Mouse (Mus musculus) neural tube, embryonic 12.5 days (tissue): ENCODE measurements around the gene Pcnp. TPM values are rescaled to one million over a fixed set of nuclear protein-coding genes. Genes with fewer than 3 reads are reported as not detected.

Experiments used
- ATAC-seq: fragments of 200-750 bp; cut with Nextera tagmentation; 2 replicates; pipeline ENCODE4 v1.8.0; 2017; ENCODE audit warnings: low read depth, mild to moderate bottlenecking, moderate TSS enrichment, moderate library complexity; ENCODE audit not compliant: low FRiP score
- H3K27ac ChIP-seq: fragments of 300-500 bp; sonication (generic); 2 replicates; pipeline ENCODE4 v1.5.1; 2016
- H3K27me3 ChIP-seq: fragments of 300-500 bp; sonication (generic); replicated peaks from 2 replicates; pipeline ENCODE4 v1.6.1; 2016; ENCODE audit warnings: mild to moderate bottlenecking
- H3K36me3 ChIP-seq: fragments of 300-500 bp; sonication (generic); 2 replicates; pipeline ENCODE4 v1.6.1; 2016; ENCODE audit warnings: mild to moderate bottlenecking
- H3K4me1 ChIP-seq: fragments of 300-500 bp; sonication (generic); 2 replicates; pipeline ENCODE4 v1.6.1; 2016
- H3K4me2 ChIP-seq: fragments of 300-500 bp; sonication (generic); replicated peaks from 2 replicates; pipeline ENCODE4 v1.6.1; 2016; ENCODE audit warnings: mild to moderate bottlenecking
- H3K4me3 ChIP-seq: fragments of 300-500 bp; sonication (generic); 2 replicates; pipeline ENCODE4 v1.5.1; 2016
- H3K9ac ChIP-seq: fragments of 300-500 bp; sonication (generic); 2 replicates; pipeline ENCODE4 v1.6.1; 2016; ENCODE audit warnings: mild to moderate bottlenecking
- H3K9me3 ChIP-seq: fragments of 300-500 bp; sonication (generic); 2 replicates; pipeline ENCODE4 v1.6.1; 2016; ENCODE audit warnings: mild to moderate bottlenecking
- WGBS: fragments of 180-500 bp; shearing (Covaris S2); methylation state at CpG from one replicate; pipeline ENCODE4 v1.1.7; 2016; 5-methylcytosine and 5-hydroxymethylcytosine counted together
- polyA plus RNA-seq: library from polyadenylated mRNA; unstranded; fragments of >200 nt; fragmentation: Nextera tagmentation; extraction: Ambion mirVana; gene quantifications from 2 replicates; pipeline ENCODE4 v1.2.1, GENCODE M21; 2016

Gene Pcnp
- polyA plus RNA-seq, 1 experiment from 2014 or later, result 270 TPM

DNA sequence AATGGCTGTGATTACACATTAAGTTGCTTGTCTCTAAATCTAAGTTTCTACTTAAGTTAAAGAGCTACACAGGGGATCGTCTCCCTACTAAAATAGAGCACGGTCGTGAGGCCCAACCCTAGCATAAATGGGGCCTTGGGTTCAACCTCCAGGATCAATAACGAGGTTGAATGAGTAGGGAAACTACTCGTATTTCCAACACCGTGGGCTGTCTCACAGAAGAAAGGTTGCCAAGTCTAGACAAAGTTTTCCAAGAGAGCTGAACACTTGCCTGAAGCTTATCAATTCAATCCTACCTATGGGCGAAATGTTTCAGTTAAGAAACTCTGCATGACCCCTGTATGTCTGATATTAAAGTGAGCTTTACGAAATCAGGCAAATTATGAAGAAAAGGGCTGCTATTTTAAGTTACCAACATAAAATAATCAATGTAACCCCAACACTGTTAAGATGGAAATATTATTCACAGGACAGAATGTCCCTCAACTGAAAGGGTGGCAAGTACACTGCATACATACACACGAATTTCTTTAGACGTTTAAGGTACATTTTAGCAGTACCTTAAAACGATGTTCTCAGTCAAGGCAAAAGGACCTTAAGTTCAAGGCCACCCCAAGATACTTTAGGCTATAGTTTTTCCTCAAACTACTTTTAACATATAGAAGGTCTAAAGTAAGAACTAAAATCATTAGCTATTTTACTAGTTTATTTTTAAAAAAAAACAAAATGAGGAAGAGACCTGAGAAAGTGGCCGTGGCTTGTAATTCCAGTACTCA is 1.5 kb downstream of the Pcnp start:
- Histone ChIP-seq H3K4me3 (peak overlapping the region; percentile 80), H3K36me3 (peaks cover 11% of the 10 kb centered on the region), H3K4me2 (peak overlapping the region; percentile 66), H3K9me3 (no peaks in the 10 kb centered on the region), H3K9ac (peak overlapping the region; percentile 95), H3K27me3 (no peaks in the 10 kb centered on the region), H3K27ac (no peak overlapping the region), H3K4me1 (peaks cover 17% of the 10 kb centered on the region)
- WGBS, result 53% methylated on average over 12 of the region's 12 CpGs
- no peak for ATAC-seq

DNA sequence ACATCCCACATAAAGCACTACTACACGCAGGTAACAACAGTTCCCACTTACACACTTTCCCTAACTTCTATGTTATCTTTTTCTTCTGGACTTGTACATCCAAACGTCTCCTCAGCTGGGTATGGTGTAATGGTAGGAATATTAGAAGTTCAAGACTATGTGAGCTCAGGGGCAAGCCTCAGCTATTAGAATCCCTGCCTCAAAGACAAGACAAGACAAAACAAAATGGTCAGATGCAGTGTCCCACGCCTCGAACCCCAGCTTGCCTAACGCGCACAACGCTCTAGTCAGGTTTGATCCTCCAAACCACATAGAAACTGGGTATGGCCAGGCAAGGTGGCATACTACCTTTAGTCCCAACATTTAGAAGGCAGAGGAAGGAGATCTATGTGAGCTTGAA is 9.9 kb downstream of the Pcnp start:
- Histone ChIP-seq H3K27me3 (no peaks in the 10 kb centered on the region), H3K36me3 (peaks cover 42% of the 10 kb centered on the region), H3K4me2 (no peak overlapping the region), H3K27ac (no peak overlapping the region), H3K9ac (no peak overlapping the region), H3K4me1 (no peaks in the 10 kb centered on the region), H3K9me3 (no peaks in the 10 kb centered on the region), H3K4me3 (no peak overlapping the region)
- WGBS, result 92% methylated on average over 7 of the region's 7 CpGs
- no peak for ATAC-seq

DNA sequence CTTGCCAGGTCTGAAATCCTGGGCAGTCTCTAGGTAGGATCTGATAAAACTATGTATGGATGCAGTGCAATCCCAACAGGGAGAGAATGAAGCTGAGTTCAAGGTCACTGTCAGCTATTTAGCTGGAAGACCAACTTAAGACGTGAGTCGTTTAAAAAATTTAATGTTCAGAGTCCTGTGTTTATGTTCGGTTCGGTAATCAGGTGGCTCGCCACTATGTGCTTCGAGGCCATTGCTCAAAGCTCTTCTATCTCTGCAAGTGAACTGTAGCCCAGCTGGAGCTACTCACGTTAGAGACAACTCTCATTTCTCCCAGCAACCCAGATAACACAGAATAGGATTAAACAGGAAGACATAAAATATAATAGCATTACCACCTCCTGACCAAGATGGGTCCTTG is 15.5 kb downstream of the Pcnp start:
- Histone ChIP-seq H3K4me3 (no peak overlapping the region), H3K4me1 (no peaks in the 10 kb centered on the region), H3K36me3 (peaks cover 34% of the 10 kb centered on the region), H3K27ac (no peak overlapping the region), H3K9me3 (no peaks in the 10 kb centered on the region), H3K27me3 (no peaks in the 10 kb centered on the region), H3K9ac (no peak overlapping the region), H3K4me2 (no peak overlapping the region)
- WGBS, result 89% methylated on average over 7 of the region's 7 CpGs
- no peak for ATAC-seq

DNA sequence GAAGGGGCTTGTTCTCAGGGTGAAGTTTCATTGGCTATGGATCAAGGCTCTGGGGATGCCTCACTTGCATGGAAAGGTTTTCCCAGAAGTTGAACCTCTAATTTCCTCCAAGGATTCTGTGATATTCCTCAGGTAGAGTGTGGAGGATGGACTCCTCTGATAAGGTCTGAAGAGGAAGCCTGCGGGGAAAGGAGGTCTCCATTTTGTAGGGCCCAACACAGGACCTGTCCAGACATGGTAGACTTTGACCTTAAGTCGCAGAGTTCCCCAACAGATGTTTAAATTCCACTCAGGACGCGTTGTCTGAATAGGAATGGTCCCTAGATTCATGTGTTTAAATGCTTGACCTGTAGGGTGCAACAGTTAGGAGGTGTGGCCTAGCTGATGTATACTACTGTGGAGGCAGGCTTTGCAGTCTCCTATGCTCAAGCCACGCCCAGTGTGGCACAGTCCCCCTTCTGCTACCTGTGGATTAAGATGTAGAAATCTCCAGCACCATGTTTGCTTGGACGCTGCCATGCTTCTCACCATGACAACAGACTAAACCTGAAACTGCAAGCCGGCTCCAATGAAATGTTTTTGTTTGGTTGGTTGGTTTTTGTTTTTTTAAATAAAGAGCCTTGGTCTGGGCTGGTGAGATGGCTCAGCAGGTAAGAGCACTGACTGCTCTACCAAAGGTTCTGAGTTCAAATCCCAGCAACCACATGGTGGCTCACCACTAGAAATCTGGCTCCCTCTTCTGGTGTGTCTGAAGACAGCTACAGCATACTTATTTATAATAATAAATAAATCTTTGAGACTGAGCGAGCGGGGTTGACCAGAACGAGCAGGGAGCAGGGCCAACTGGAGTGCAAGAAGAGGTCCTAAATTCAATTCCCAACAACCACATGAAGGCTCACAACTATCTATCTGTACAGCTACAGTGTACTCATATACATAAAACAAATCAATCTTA is 16.5 kb downstream of the Pcnp start:
- Histone ChIP-seq H3K9ac (no peak overlapping the region), H3K27me3 (no peaks in the 10 kb centered on the region), H3K4me2 (no peak overlapping the region), H3K9me3 (no peaks in the 10 kb centered on the region), H3K4me3 (no peak overlapping the region), H3K36me3 (peaks cover 25% of the 10 kb centered on the region), H3K27ac (no peak overlapping the region), H3K4me1 (no peaks in the 10 kb centered on the region)
- no peak for ATAC-seq
- WGBS, result 91% methylated on average over 10 of the region's 10 CpGs

DNA sequence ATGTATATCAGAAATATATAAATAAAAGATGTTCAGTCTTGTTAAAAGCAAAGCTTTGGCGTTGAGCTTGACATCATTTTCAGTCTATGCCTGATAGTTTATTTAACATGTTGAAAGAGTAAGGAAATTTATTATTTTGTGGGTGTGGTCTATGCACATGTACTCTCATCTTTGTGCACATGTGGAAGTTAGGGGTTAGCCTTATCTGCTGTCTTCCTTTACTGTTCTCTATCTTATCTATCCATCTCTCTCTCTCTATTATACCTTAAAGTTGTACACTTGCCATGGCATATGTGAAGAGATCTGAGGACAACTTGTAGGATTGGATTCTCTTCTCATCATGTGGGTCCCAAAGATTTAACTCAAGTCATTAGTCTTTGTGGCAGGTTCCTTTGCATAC is 20.7 kb downstream of the Pcnp start:
- H3K9me3 ChIP-seq, result no peaks in the 10 kb centered on the region
- peaks cover 35% of the 10 kb centered on the region for H3K36me3 ChIP-seq
- H3K9ac ChIP-seq, result no peak overlapping the region
- H3K27ac ChIP-seq, result no peak overlapping the region
- ATAC-seq, result no peak
- H3K4me1 ChIP-seq, result no peaks in the 10 kb centered on the region
- 91% methylated on average over 1 of the region's 1 CpGs for WGBS
- no peaks in the 10 kb centered on the region for H3K27me3 ChIP-seq
- no peak overlapping the region for H3K4me2 ChIP-seq
- H3K4me3 ChIP-seq, result no peak overlapping the region

DNA sequence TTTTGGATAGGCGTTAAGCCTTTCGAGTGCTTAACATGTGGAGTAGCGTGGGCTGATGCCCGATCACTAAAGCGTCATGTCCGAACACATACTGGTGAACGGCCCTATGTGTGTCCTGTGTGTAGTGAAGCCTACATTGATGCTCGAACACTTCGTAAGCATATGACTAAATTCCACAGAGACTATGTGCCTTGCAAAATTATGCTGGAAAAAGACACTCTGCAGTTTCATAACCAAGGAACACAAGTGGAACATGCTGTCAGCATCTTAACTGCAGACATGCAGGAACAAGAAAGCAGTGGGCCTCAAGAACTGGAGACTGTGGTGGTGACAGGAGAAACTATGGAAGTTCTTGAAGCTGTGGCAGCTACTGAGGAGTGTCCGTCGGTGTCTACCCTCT is 22.7 kb downstream of the Pcnp start:
- no peak overlapping the region for H3K4me2 ChIP-seq
- no peak for ATAC-seq
- H3K27ac ChIP-seq, result no peak overlapping the region
- no peaks in the 10 kb centered on the region for H3K9me3 ChIP-seq
- H3K4me1 ChIP-seq, result no peaks in the 10 kb centered on the region
- 95% methylated on average over 11 of the region's 11 CpGs for WGBS
- peaks cover 47% of the 10 kb centered on the region for H3K36me3 ChIP-seq
- no peak overlapping the region for H3K9ac ChIP-seq
- no peak overlapping the region for H3K4me3 ChIP-seq
- no peaks in the 10 kb centered on the region for H3K27me3 ChIP-seq

DNA sequence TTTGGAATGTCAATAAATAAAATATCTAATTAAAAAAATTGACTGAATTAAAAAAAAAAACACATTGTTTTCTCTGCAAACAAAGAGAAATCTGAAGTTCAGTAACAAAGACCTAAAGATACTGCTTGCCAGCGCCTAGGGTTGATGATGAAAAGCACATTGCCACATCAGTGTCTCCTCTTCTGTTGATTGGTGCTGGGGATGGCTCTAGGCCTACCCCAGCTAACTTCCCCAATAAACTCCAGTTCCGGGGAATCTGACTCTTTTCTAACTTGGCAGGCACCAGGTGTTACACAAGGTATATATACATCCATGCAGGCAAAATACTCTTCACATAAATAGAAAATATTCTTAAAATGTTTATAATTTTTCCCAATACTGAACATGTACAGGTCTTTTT is 35.3 kb downstream of the Pcnp start:
- Histone ChIP-seq H3K36me3 (peaks cover 42% of the 10 kb centered on the region), H3K4me2 (no peak overlapping the region), H3K4me3 (no peak overlapping the region), H3K4me1 (no peaks in the 10 kb centered on the region), H3K9me3 (no peaks in the 10 kb centered on the region), H3K9ac (no peak overlapping the region), H3K27me3 (no peaks in the 10 kb centered on the region), H3K27ac (no peak overlapping the region)
- ATAC-seq, result no peak
- 96% methylated on average over 2 of the region's 2 CpGs for WGBS

DNA sequence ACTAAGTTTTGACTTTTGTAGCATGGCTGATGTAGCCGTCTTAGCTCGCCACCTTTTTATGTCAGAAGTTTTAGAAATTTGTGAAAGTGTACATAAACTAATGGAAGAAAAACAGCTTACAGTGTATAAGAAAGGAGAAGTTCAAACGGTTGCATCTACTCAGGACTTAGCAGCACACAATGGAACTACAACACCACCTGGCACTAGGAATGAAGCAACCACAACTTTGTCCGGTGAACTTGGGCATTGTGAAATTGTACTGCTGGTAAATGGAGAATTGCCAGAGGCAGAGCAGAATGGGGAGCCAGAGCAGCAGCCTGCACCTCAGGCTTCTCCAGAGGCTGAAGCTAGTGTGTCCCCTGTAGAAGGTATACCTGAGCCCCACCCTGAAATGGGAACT is 39.2 kb downstream of the Pcnp start:
- Histone ChIP-seq H3K27me3 (no peaks in the 10 kb centered on the region), H3K4me2 (no peak overlapping the region), H3K4me1 (no peaks in the 10 kb centered on the region), H3K27ac (no peak overlapping the region), H3K9me3 (no peaks in the 10 kb centered on the region), H3K9ac (no peak overlapping the region), H3K4me3 (no peak overlapping the region), H3K36me3 (peaks cover 36% of the 10 kb centered on the region)
- WGBS, result 94% methylated on average over 4 of the region's 4 CpGs
- no peak for ATAC-seq

DNA sequence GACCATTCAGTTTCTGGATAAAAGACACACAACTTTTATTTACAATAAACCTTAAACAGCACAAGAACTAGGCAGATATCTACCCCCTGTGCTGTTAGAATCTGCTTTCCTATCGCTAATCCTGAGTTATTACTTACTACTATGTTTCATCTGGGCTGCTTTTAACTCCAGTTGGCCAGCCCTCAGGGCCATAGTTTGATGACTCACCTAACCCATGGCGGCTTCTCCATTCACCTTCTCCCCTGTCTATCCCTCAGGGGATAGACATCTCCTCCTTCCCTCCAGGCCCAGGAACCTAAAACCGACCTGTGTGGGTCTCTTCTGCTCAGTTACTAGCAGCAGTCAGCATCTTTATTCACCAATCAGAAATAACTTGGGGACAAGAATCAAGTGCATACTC is 43.5 kb downstream of the Pcnp start:
- WGBS, result 94% methylated on average over 3 of the region's 3 CpGs
- no peak for ATAC-seq
- Histone ChIP-seq H3K27ac (no peak overlapping the region), H3K36me3 (peaks cover 18% of the 10 kb centered on the region), H3K4me1 (no peaks in the 10 kb centered on the region), H3K9me3 (no peaks in the 10 kb centered on the region), H3K9ac (no peak overlapping the region), H3K27me3 (no peaks in the 10 kb centered on the region), H3K4me3 (no peak overlapping the region), H3K4me2 (no peak overlapping the region)

DNA sequence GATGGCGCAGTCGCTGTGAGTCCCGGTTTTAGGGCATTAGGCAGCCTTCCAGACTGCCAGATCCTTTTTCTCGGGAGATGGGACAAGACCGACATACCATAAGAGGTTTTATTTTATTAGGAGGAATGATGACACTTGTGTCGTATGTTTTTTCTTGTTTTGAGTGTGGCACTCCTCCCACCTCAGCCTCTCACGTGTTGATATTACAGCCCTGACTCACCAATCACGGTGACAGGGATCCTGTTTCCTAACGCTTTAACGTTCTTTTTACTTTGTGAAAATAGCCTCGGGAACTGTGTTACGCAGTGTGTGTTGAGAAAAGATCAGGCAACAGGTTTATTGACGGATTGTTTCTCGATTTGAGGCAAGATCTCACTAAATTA is 54.6 kb downstream of the Pcnp start:
- ATAC-seq, result no peak
- Histone ChIP-seq H3K27ac (peak overlapping the region; percentile 70), H3K4me1 (peaks cover 10% of the 10 kb centered on the region), H3K27me3 (no peaks in the 10 kb centered on the region), H3K4me3 (peak overlapping the region; percentile 96), H3K36me3 (peaks cover 22% of the 10 kb centered on the region), H3K9me3 (no peaks in the 10 kb centered on the region), H3K9ac (peak overlapping the region; percentile 93), H3K4me2 (peak overlapping the region; percentile 80)
- 13% methylated on average over 14 of the region's 14 CpGs for WGBS

DNA sequence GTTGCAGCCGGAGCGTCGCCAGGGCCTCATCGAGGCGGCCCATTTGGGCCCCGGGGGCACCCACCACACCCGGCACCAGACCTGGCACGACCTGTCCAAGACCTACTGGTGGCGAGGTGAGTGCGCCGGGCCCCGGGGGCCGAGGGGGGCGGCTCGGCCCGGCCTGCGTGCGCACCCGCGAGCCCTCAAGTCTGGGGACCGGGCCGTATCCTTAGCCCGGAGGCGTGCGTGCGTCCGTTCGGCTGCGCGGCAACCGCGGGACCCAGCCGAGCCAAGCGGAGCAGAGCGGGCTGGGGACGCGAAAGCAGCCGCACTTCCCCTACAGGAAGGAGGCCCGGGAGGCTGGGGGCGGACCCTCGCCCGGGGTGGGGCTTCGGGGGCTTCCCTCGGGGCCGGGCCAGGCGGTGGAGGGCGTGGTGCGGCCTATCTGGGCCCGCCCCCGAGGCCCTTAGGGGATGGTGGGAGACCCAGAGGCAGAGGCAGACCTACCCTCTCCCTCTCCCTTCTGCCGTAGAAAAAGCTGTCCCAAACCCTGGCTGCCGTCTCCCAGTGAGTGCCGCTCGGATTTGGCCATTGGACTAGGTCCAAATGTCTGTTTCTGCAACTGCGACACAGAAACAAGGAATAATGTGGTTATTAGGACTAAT is 55.2 kb downstream of the Pcnp start:
- Histone ChIP-seq H3K4me1 (peaks cover 10% of the 10 kb centered on the region), H3K36me3 (peaks cover 27% of the 10 kb centered on the region), H3K4me3 (peak overlapping the region; percentile 96), H3K4me2 (peak overlapping the region; percentile 80), H3K9me3 (no peaks in the 10 kb centered on the region), H3K27ac (peak overlapping the region; percentile 70), H3K9ac (peak overlapping the region; percentile 93), H3K27me3 (no peaks in the 10 kb centered on the region)
- 0% methylated on average over 55 of the region's 55 CpGs for WGBS
- ATAC-seq, result peak; percentile 78
